Mouse (Mus musculus) kidney, adult 2 months (tissue): ENCODE measurements around the gene Ergic3.

Experiments
- CTCF ChIP-seq: fragments of 200-500 bp; conservative IDR thresholded peaks from 2 replicates; pipeline ENCODE4 v1.5.1; 2011; ENCODE audit warnings: low read depth, mild to moderate bottlenecking, control low read depth, low read length, moderate library complexity, mixed read lengths; ENCODE audit not compliant: insufficient read depth, insufficient read length
- POLR2A ChIP-seq: fragments of 200-500 bp; IDR thresholded peaks from one replicate; pipeline ENCODE4 v1.6.1; 2011; ENCODE audit warnings: low read depth, low read length, control low read depth

GRCm38 (mm10) chr2:156021219-156021618 is 13.4 kb downstream of the Ergic3 start:
- TF ChIP-seq CTCF: no peak
- no peak for TF ChIP-seq POLR2A
